Mouse (Mus musculus) small intestine, adult 2 months (tissue): ENCODE results near the gene St3gal6. TPM values are rescaled to one million over a fixed set of nuclear protein-coding genes. Genes with fewer than 3 reads are reported as not detected.

Source experiments
- H3K27ac ChIP-seq: fragments of 200-500 bp; 2 replicates; pipeline ENCODE4 v1.5.1; 2012; ENCODE audit warnings: low read depth, low read length, control low read depth, inconsistent platforms; ENCODE audit not compliant: insufficient read depth
- H3K27me3 ChIP-seq: fragments of 200-500 bp; 2 replicates; pipeline ENCODE4 v1.6.1; 2012; ENCODE audit warnings: mild to moderate bottlenecking, moderate library complexity, low read length, inconsistent platforms; ENCODE audit not compliant: control insufficient read depth, insufficient read depth
- H3K36me3 ChIP-seq: fragments of 200-500 bp; 2 replicates; pipeline ENCODE4 v1.6.1; 2012; ENCODE audit warnings: mild to moderate bottlenecking, low read length, control low read depth, inconsistent platforms; ENCODE audit not compliant: control insufficient read depth, insufficient read depth
- H3K4me1 ChIP-seq: fragments of 200-500 bp; 2 replicates; pipeline ENCODE4 v1.6.1; 2012; ENCODE audit warnings: low read length, inconsistent platforms, mixed read lengths; ENCODE audit not compliant: control insufficient read depth, insufficient read depth, insufficient read length
- H3K4me3 ChIP-seq: fragments of 200-500 bp; 2 replicates; pipeline ENCODE4 v1.5.1; 2012; ENCODE audit warnings: low read depth, mild to moderate bottlenecking, control low read depth, inconsistent platforms, low read length, moderate library complexity
- CTCF ChIP-seq: fragments of 200-500 bp; IDR thresholded peaks from 2 replicates; pipeline ENCODE4 v1.5.1; 2012; ENCODE audit warnings: low read depth, mild to moderate bottlenecking, control low read depth, inconsistent platforms, low read length, moderate library complexity, mixed read lengths; ENCODE audit not compliant: insufficient replicate concordance, insufficient read length; ENCODE audit errors: extremely low read depth
- POLR2A ChIP-seq: fragments of 200-500 bp; IDR thresholded peaks from 2 replicates; pipeline ENCODE4 v1.6.1; 2012; ENCODE audit warnings: low read depth, mild to moderate bottlenecking, control low read depth, inconsistent platforms, low read length, moderate library complexity
- WGBS: fragments of 180-500 bp; shearing (Covaris S2); methylation state at CpG from one replicate; pipeline ENCODE4 v1.1.7; 2018; 5-methylcytosine and 5-hydroxymethylcytosine counted together
- polyA plus RNA-seq: library from polyadenylated mRNA; depleted of rRNA; stranded (reverse); fragments of >200 nt; gene quantifications from 2 replicates; pipeline ENCODE4 v1.2.3, GENCODE M21; 2012

Gene St3gal6
- polyA plus RNA-seq, 1 experiment: 18.6 TPM

DNA sequence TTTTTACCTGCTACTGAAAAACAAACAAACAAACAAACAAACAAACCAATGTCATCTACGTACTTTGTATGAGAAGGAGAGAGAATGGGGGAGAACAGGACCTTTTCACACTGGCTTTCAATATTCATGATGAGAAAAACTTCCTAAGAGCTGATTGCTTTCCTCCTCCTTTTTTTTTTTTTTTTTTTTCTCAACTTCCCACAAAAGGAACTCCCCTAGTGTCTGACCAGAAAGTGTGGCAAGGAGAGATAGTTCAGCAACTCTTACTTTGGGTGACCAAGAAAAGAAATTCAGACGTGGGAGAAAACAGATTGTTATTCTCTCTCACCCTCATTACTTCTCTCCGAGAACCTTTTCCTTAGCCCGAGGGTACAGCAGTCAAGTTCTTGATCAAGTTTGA is 2.9 kb downstream of the St3gal6 start:
- TF ChIP-seq POLR2A: no peak
- H3K27me3 ChIP-seq: no peaks in the 10 kb centered on the region; the same call in 1 of the 2 replicates
- 51% methylated on average over 4 of the region's 4 CpGs for WGBS
- peaks cover 3% of the 10 kb centered on the region for H3K4me1 ChIP-seq
- peak overlapping the region; percentile 10; the same call in 1 of the 2 replicates for H3K27ac ChIP-seq
- H3K4me3 ChIP-seq: no peak overlapping the region
- 0 out of 2 replicates have a peak, but pooled peaks cover 2% of the 10 kb centered on the region for H3K36me3 ChIP-seq

DNA sequence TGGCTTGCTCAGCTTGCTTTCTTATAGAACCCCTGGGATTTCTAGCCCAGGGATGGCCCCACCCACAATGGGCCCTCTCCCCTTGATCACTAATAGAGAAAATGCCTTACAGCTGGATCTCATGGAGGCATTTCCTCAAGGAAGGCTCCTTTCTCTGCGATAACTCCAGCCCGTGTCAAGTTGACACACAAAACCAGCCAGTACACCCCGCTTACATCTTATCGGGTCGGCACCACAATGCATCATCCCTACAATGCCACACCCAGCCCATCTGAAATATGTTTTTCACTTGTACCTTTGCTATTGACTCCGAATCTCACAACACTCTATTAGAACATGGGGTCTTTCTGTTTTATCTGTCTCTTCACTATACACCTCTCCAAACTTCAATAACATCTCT is 3.6 kb downstream of the St3gal6 start:
- Histone ChIP-seq H3K27ac (peak overlapping the region; percentile 59; the same call in 1 of the 2 replicates), H3K4me1 (peaks cover 3% of the 10 kb centered on the region), H3K27me3 (no peaks in the 10 kb centered on the region; the same call in 1 of the 2 replicates), H3K4me3 (no peak overlapping the region), H3K36me3 (0 out of 2 replicates have a peak, but pooled peaks cover 2% of the 10 kb centered on the region)
- 77% methylated on average over 6 of the region's 6 CpGs for WGBS
- TF ChIP-seq CTCF: no peak
- TF ChIP-seq POLR2A: no peak

DNA sequence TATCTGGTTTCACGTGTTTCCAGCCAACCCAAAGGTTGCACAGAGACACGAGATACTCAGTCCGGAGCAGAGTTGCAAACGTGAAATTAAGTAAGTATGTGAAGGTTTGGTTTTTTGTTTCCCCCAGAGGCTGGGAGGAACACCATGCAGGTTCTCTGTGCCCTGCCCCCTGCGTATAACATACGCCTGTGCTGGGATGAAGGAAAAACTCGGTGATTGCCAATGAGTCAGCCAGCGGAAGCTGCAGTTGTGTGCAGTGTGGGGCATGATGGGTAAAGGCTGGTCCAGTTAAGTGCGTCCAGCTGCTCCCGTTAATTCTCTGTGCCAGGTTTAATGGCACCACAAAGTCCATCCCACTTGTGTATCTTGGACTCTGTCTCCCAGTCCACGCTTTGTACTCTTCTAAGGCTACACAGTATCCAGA is 4.4 kb downstream of the St3gal6 start:
- Histone ChIP-seq H3K27me3 (no peaks in the 10 kb centered on the region; the same call in 1 of the 2 replicates), H3K4me1 (peaks cover 3% of the 10 kb centered on the region), H3K36me3 (0 out of 2 replicates have a peak, but pooled peaks cover 2% of the 10 kb centered on the region), H3K4me3 (peak overlapping the region; percentile 3; the same call in 1 of the 2 replicates), H3K27ac (peak overlapping the region; percentile 59; the same call in 1 of the 2 replicates)
- TF ChIP-seq CTCF: no peak
- no peak; the same call in 1 of the 2 replicates for TF ChIP-seq POLR2A
- WGBS: 41% methylated on average over 11 of the region's 11 CpGs

DNA sequence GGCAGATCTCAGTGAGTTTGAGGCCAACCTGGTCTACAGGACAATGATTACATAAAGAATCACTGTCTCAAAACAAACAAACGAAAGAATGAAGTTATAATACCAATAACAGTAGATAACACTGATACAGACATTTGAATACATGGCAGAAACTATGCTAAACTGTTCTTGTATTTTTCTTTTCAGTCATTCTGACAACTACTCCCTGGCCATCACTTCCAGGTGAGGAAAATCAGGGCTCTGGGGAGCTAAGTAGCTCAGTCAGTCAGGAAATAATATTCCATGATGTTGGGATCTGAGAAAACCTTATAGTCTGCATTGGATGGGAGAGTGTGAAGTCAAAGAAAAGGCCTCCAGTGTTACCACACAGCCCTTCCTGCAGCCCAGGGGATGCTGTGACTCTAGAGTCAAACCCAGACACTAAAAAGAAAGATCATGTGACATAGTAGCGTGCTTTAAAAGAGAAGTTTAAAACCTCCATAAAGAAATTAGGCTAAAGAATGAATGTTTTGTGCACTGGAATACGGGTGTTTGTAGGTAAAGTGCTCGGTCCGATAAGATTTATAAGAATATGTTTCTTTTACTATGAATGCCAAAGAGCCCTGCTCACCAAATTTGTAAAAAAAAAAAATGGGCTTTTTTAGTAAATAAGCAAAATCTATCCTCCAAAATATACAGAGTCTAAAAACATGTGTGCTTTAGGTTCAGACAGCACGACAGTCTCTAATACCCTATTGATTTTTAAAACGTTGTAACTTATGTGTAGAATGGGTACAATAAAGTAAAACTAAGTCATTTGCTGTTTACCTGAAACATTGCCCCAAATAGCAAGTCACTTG is 6.9 kb downstream of the St3gal6 start:
- Histone ChIP-seq H3K27ac (no peak overlapping the region), H3K36me3 (0 out of 2 replicates have a peak, but pooled peaks cover 2% of the 10 kb centered on the region)
- WGBS: 84% methylated on average over 7 of the region's 7 CpGs

DNA sequence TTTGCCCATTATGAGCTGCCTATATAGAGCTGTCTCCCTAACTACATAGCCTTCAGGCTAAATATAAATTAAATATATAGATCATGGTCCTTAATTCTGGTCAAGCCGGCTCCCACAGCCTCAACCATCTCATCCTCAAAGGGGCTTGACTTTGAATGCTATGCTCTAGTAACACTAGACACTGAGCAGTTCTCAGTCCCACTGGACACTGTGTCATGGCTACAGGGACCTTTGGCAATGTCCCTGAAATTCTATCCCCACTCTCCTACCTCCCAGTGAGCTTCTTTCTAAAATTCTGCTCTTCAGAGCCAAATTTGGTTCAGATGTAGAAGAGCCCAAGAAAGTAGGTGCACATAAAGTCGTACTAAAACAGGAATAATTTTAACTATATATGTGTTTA is 7.9 kb downstream of the St3gal6 start:
- no peak overlapping the region for H3K27ac ChIP-seq
- no peaks in the 10 kb centered on the region for H3K27me3 ChIP-seq
- H3K4me1 ChIP-seq: peaks cover 7% of the 10 kb centered on the region
- TF ChIP-seq CTCF (no peak), POLR2A (no peak)
- no peak overlapping the region for H3K4me3 ChIP-seq
- H3K36me3 ChIP-seq: 0 out of 2 replicates have a peak, but pooled peaks cover 2% of the 10 kb centered on the region
- WGBS: 94% methylated on average over 2 of the region's 2 CpGs

More for the DNA sequence above, 6.9 kb downstream of the St3gal6 start:
- no peak for TF ChIP-seq CTCF
- no peak for TF ChIP-seq POLR2A
- H3K4me1 ChIP-seq: peaks cover 6% of the 10 kb centered on the region
- H3K4me3 ChIP-seq: no peak overlapping the region
- H3K27me3 ChIP-seq: no peaks in the 10 kb centered on the region

DNA sequence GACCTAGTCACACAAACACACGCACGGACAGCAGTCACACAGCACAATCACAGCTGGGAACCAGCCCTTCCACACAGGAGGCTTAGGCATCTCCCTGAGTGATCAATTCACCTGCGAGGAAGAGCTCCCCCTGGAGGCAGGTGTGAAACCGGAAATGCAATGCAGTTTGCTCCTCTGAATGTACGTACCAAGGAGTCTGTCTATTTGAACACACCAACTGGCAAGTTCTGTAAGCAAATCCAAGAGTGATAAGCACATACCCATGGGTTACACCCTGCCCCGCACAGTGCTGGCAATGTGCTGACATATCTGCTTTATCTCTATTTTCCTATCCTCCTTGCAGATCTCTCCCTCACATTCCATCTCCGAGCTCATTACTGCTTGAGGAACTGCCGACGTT is 9.5 kb downstream of the St3gal6 start:
- Histone ChIP-seq H3K4me3 (no peak overlapping the region), H3K4me1 (peaks cover 4% of the 10 kb centered on the region), H3K27ac (no peak overlapping the region), H3K36me3 (0 out of 2 replicates have a peak, but pooled peaks cover 2% of the 10 kb centered on the region), H3K27me3 (no peaks in the 10 kb centered on the region)
- WGBS: 65% methylated on average over 9 of the region's 9 CpGs
- TF ChIP-seq CTCF: peak; percentile 71; the same call in 1 of the 2 replicates
- no peak for TF ChIP-seq POLR2A

DNA sequence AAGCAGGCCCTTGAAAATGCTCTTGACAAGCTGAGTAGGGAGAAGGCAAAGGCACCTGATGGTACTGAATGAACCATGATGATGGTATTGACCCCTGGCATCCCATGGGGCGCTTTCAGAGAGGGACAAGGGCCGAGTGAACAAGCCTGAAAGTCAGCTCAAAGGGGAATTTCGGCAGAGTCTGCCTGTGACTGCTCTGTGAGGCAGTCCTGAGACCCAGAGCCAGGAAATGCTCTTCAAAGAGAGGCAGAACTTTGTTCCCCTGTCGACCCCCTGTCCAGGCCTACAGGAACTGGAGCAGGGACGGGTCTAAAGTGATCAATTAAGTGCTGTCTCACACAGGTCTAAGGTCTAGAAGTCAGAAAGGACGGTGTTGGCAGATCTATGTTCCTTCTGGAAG is 10.3 kb downstream of the St3gal6 start:
- no peak for TF ChIP-seq POLR2A
- no peak for TF ChIP-seq CTCF
- H3K4me3 ChIP-seq: no peak overlapping the region
- no peaks in the 10 kb centered on the region for H3K27me3 ChIP-seq
- peak overlapping the region; percentile 37; the same call in 1 of the 2 replicates for H3K27ac ChIP-seq
- H3K4me1 ChIP-seq: peaks cover 4% of the 10 kb centered on the region
- 51% methylated on average over 6 of the region's 6 CpGs for WGBS
- H3K36me3 ChIP-seq: 0 out of 2 replicates have a peak, but pooled peaks cover 2% of the 10 kb centered on the region
